Mouse (Mus musculus): ENCODE results near the gene Chmp2a. TPM values are rescaled to one million over a fixed set of nuclear protein-coding genes. Genes with fewer than 3 reads are reported as not detected.

Gene Chmp2a
- polyA plus RNA-seq, 1 experiment from 2014 or later = 93.8 TPM

- Histone ChIP-seq H3K9me3 (ENCODE audit: control insufficient read depth, low read length) (peaks cover 10% of the 10 kb centered on the region; the same call in 1 of the 2 replicates), H3K9ac (ENCODE audit: low read length) (peak overlapping the region; percentile 80), H3K4me3 (ENCODE audit: low read depth, low read length) (peak overlapping the region; percentile 74), H3K27ac (replicated peaks; ENCODE audit: low read depth, low read length) (peak overlapping the region; percentile 93), H3K4me2 (ENCODE audit: low read depth, severe bottlenecking) (peak overlapping the region; percentile 79), H3K27me3 (ENCODE audit: control insufficient read depth, insufficient read depth, low read length) (peaks cover 20% of the 10 kb centered on the region), H3K36me3 (ENCODE audit: control insufficient read depth, insufficient read depth, low read length) (peaks cover 10% of the 10 kb centered on the region), H3K4me1 (ENCODE audit: control insufficient read depth, insufficient read depth, low read length) (peaks cover 12% of the 10 kb centered on the region)
- ATAC-seq (ENCODE audit: insufficient number of reproducible peaks, low FRiP score, low TSS enrichment, low read depth) (no peak), DNase-seq (ENCODE audit: low spot score) (no peak)
- 28% methylated on average over 15 of the region's 15 CpGs for WGBS
Measured at GRCm38 (mm10) chr7:13038621-13039169, 4.1 kb upstream of the Chmp2a start.

- DNase-seq (ENCODE audit: low spot score) (peak; percentile 98), ATAC-seq (ENCODE audit: insufficient number of reproducible peaks, low FRiP score, low TSS enrichment, low read depth) (peak; percentile 89)
- 0% methylated on average over 62 of the region's 65 CpGs for WGBS
- H3K4me3 ChIP-seq (ENCODE audit: low read depth, low read length) = peak within 1 kb of the TSS; percentile 74
- H3K9me3 ChIP-seq (ENCODE audit: control insufficient read depth, low read length) = peaks cover 3% of the 10 kb centered on the region; the same call in 1 of the 2 replicates
- peak within 1 kb of the TSS; percentile 79 for H3K4me2 ChIP-seq (ENCODE audit: low read depth, severe bottlenecking)
- peak within 1 kb of the TSS; percentile 80 for H3K9ac ChIP-seq (ENCODE audit: low read length)
- H3K4me1 ChIP-seq (ENCODE audit: control insufficient read depth, insufficient read depth, low read length) = peaks cover 12% of the 10 kb centered on the region
- H3K36me3 ChIP-seq (ENCODE audit: control insufficient read depth, insufficient read depth, low read length) = peaks cover 10% of the 10 kb centered on the region
- H3K27me3 ChIP-seq (ENCODE audit: control insufficient read depth, insufficient read depth, low read length) = peaks cover 14% of the 10 kb centered on the region
- peak within 1 kb of the TSS; percentile 93 for H3K27ac ChIP-seq (replicated peaks; ENCODE audit: low read depth, low read length)
Measured at GRCm38 (mm10) chr7:13037901-13038555, 3.4 kb upstream of the Chmp2a start, which contains the start of gene Ube2m. Ube2m (minus strand) TSS chr7:13038275.

- Histone ChIP-seq H3K4me1 (ENCODE audit: control insufficient read depth, insufficient read depth, low read length) (peaks cover 12% of the 10 kb centered on the region), H3K4me2 (ENCODE audit: low read depth, severe bottlenecking) (peak overlapping the region; percentile 79), H3K27ac (replicated peaks; ENCODE audit: low read depth, low read length) (peak overlapping the region; percentile 93), H3K9me3 (ENCODE audit: control insufficient read depth, low read length) (no peaks in the 10 kb centered on the region), H3K27me3 (ENCODE audit: control insufficient read depth, insufficient read depth, low read length) (peaks cover 7% of the 10 kb centered on the region), H3K4me3 (ENCODE audit: low read depth, low read length) (peak overlapping the region; percentile 74), H3K36me3 (ENCODE audit: control insufficient read depth, insufficient read depth, low read length) (peaks cover 11% of the 10 kb centered on the region), H3K9ac (ENCODE audit: low read length) (peak overlapping the region; percentile 80)
- WGBS = under 1% methylated on average over 31 of the region's 33 CpGs
- ATAC-seq (ENCODE audit: insufficient number of reproducible peaks, low FRiP score, low TSS enrichment, low read depth) (no peak), DNase-seq (ENCODE audit: low spot score) (no peak)
Measured at GRCm38 (mm10) chr7:13037366-13037765, 2.8 kb upstream of the Chmp2a start.

- Histone ChIP-seq H3K27me3 (ENCODE audit: control insufficient read depth, insufficient read depth, low read length) (peaks cover 4% of the 10 kb centered on the region), H3K4me3 (ENCODE audit: low read depth, low read length) (peak overlapping the region; percentile 74), H3K9ac (ENCODE audit: low read length) (peak overlapping the region; percentile 80), H3K9me3 (ENCODE audit: control insufficient read depth, low read length) (no peaks in the 10 kb centered on the region), H3K27ac (replicated peaks; ENCODE audit: low read depth, low read length) (no peak overlapping the region), H3K36me3 (ENCODE audit: control insufficient read depth, insufficient read depth, low read length) (peaks cover 17% of the 10 kb centered on the region), H3K4me1 (ENCODE audit: control insufficient read depth, insufficient read depth, low read length) (peaks cover 12% of the 10 kb centered on the region), H3K4me2 (ENCODE audit: low read depth, severe bottlenecking) (peak overlapping the region; percentile 79)
- DNase-seq (ENCODE audit: low spot score) (no peak), ATAC-seq (ENCODE audit: insufficient number of reproducible peaks, low FRiP score, low TSS enrichment, low read depth) (no peak)
- 45% methylated on average over 4 of the region's 4 CpGs for WGBS
Measured at GRCm38 (mm10) chr7:13036806-13037205, 2.2 kb upstream of the Chmp2a start.

GRCm38 (mm10) chr7:13035211-13035855 lies 726 bp upstream of the Chmp2a start:
- Histone ChIP-seq H3K4me1 (ENCODE audit: control insufficient read depth, insufficient read depth, low read length) (peaks cover 12% of the 10 kb centered on the region), H3K36me3 (ENCODE audit: control insufficient read depth, insufficient read depth, low read length) (peaks cover 27% of the 10 kb centered on the region), H3K9ac (ENCODE audit: low read length) (no peak overlapping the region; the same call in 1 of the 2 replicates), H3K4me2 (ENCODE audit: low read depth, severe bottlenecking) (no peak overlapping the region; the same call in 1 of the 2 replicates), H3K9me3 (ENCODE audit: control insufficient read depth, low read length) (no peaks in the 10 kb centered on the region), H3K4me3 (ENCODE audit: low read depth, low read length) (no peak overlapping the region), H3K27me3 (ENCODE audit: control insufficient read depth, insufficient read depth, low read length) (no peaks in the 10 kb centered on the region), H3K27ac (replicated peaks; ENCODE audit: low read depth, low read length) (no peak overlapping the region)
- DNase-seq (ENCODE audit: low spot score) = no peak
- ATAC-seq (ENCODE audit: insufficient number of reproducible peaks, low FRiP score, low TSS enrichment, low read depth) = no peak
- 90% methylated on average over 17 of the region's 17 CpGs for WGBS

- Histone ChIP-seq H3K4me1 (ENCODE audit: control insufficient read depth, insufficient read depth, low read length) (peaks cover 12% of the 10 kb centered on the region), H3K4me2 (ENCODE audit: low read depth, severe bottlenecking) (peak overlapping the region; percentile 77), H3K27ac (replicated peaks; ENCODE audit: low read depth, low read length) (peak overlapping the region; percentile 86; the same call in 1 of the 2 replicates), H3K27me3 (ENCODE audit: control insufficient read depth, insufficient read depth, low read length) (no peaks in the 10 kb centered on the region), H3K4me3 (ENCODE audit: low read depth, low read length) (peak overlapping the region; percentile 50), H3K36me3 (ENCODE audit: control insufficient read depth, insufficient read depth, low read length) (peaks cover 43% of the 10 kb centered on the region), H3K9ac (ENCODE audit: low read length) (peak overlapping the region; percentile 80), H3K9me3 (ENCODE audit: control insufficient read depth, low read length) (no peaks in the 10 kb centered on the region)
- ATAC-seq (ENCODE audit: insufficient number of reproducible peaks, low FRiP score, low TSS enrichment, low read depth) = no peak
- 51% methylated on average over 13 of the region's 13 CpGs for WGBS
- no peak for DNase-seq (ENCODE audit: low spot score)
Measured at GRCm38 (mm10) chr7:13033451-13034147, 1.0 kb downstream of the Chmp2a start.

- Histone ChIP-seq H3K27me3 (ENCODE audit: control insufficient read depth, insufficient read depth, low read length) (no peaks in the 10 kb centered on the region), H3K9me3 (ENCODE audit: control insufficient read depth, low read length) (no peaks in the 10 kb centered on the region), H3K36me3 (ENCODE audit: control insufficient read depth, insufficient read depth, low read length) (peaks cover 54% of the 10 kb centered on the region), H3K4me1 (ENCODE audit: control insufficient read depth, insufficient read depth, low read length) (peaks cover 12% of the 10 kb centered on the region), H3K4me2 (ENCODE audit: low read depth, severe bottlenecking) (no peak overlapping the region), H3K27ac (replicated peaks; ENCODE audit: low read depth, low read length) (no peak overlapping the region), H3K4me3 (ENCODE audit: low read depth, low read length) (no peak overlapping the region), H3K9ac (ENCODE audit: low read length) (no peak overlapping the region)
- no peak for DNase-seq (ENCODE audit: low spot score)
- ATAC-seq (ENCODE audit: insufficient number of reproducible peaks, low FRiP score, low TSS enrichment, low read depth) = no peak
- WGBS = 92% methylated on average over 7 of the region's 7 CpGs
Measured at GRCm38 (mm10) chr7:13032541-13032940, 2.1 kb downstream of the Chmp2a start.

- 84% methylated on average over 2 of the region's 2 CpGs for WGBS
- DNase-seq (ENCODE audit: low spot score) (no peak), ATAC-seq (ENCODE audit: insufficient number of reproducible peaks, low FRiP score, low TSS enrichment, low read depth) (no peak)
- Histone ChIP-seq H3K27me3 (ENCODE audit: control insufficient read depth, insufficient read depth, low read length) (no peaks in the 10 kb centered on the region), H3K9ac (ENCODE audit: low read length) (no peak overlapping the region), H3K4me2 (ENCODE audit: low read depth, severe bottlenecking) (no peak overlapping the region), H3K36me3 (ENCODE audit: control insufficient read depth, insufficient read depth, low read length) (peaks cover 60% of the 10 kb centered on the region), H3K4me3 (ENCODE audit: low read depth, low read length) (no peak overlapping the region), H3K9me3 (ENCODE audit: control insufficient read depth, low read length) (no peaks in the 10 kb centered on the region), H3K4me1 (ENCODE audit: control insufficient read depth, insufficient read depth, low read length) (peaks cover 13% of the 10 kb centered on the region), H3K27ac (replicated peaks; ENCODE audit: low read depth, low read length) (no peak overlapping the region)
Measured at GRCm38 (mm10) chr7:13031983-13032382, 2.6 kb downstream of the Chmp2a start.

All from limb, embryonic 11.5 days (tissue).